Comparison of ENCODE assay signal across 28 mouse cellular contexts in genomic region chr17:71506832-71507231, GRCm38 (mm10). TPM values are rescaled to one million over a fixed set of nuclear protein-coding genes. Genes with fewer than 3 reads are reported as not detected.
"Had no signal": no experiment of that assay in that cellular context is flagged by ENCODE, and none has a peak within 500 bp of the region (broad histone marks: within the 10 kb centered on the region; RNA-seq: fewer than 3 reads in every experiment).

No protein-coding gene starts in this region.

- H3K4me1 ChIP-seq: heart, embryonic 10.5 days; heart, embryonic 12.5 days; hindbrain, embryonic 12.5 days; kidney, embryonic 15.5 days; limb, embryonic 10.5 days; limb, embryonic 12.5 days had no signal

- H3K4me2 ChIP-seq: heart, embryonic 12.5 days; hindbrain, embryonic 12.5 days; hindbrain, embryonic 14.5 days; kidney, embryonic 15.5 days; limb, embryonic 12.5 days; liver, embryonic 11.5 days; liver, embryonic 13.5 days had no signal

- H3K27me3 ChIP-seq: heart, embryonic 12.5 days; hindbrain, embryonic 12.5 days; kidney, embryonic 15.5 days; limb, embryonic 12.5 days; liver, embryonic 13.5 days had no signal

- H3K9ac ChIP-seq: forebrain, postnatal 0 days; heart, embryonic 12.5 days; hindbrain, embryonic 12.5 days; hindbrain, embryonic 14.5 days; kidney, embryonic 15.5 days; limb, embryonic 12.5 days; liver, embryonic 13.5 days had no signal

- DNase-seq: forebrain, postnatal 0 days; gastrocnemius, postnatal 14 days; gastrocnemius, postnatal 36 days; heart, adult 18-20 months; heart, postnatal 10 days; heart, postnatal 36 days; kidney, adult 11 months; kidney, adult 2 months; kidney, adult 9 months; kidney, postnatal 25 days; kidney, postnatal 4 days; liver; liver, embryonic 13.5 days had no signal

- H3K27ac ChIP-seq: heart, embryonic 10.5 days; hindbrain, embryonic 12.5 days; hindbrain, embryonic 14.5 days; kidney, embryonic 15.5 days; kidney, postnatal 0 days; layer of hippocampus, adult 2 months; left cerebral cortex, adult 2 months; limb, embryonic 10.5 days; limb, embryonic 12.5 days; liver, embryonic 13.5 days had no signal

- ATAC-seq: forebrain, postnatal 0 days; hindbrain, embryonic 16.5 days; inflammation-experienced regulatory T-cells, adult 6 months had no signal

- H3K9me3 ChIP-seq: heart, embryonic 10.5 days; heart, embryonic 12.5 days; hindbrain, embryonic 12.5 days; kidney, embryonic 15.5 days; limb, embryonic 10.5 days; limb, embryonic 12.5 days; liver, embryonic 13.5 days had no signal

- H3K4me3 ChIP-seq: heart, embryonic 10.5 days; heart, embryonic 12.5 days; hindbrain, embryonic 12.5 days; kidney, embryonic 15.5 days; layer of hippocampus, adult 2 months; left cerebral cortex, adult 2 months; limb, embryonic 10.5 days; limb, embryonic 12.5 days; liver, embryonic 13.5 days had no signal

RNA-seq across cellular contexts. Expression of gene Ndc80, which starts 19.8 kb away (rescaled TPM):
- total RNA-seq: gastrocnemius, adult 8-10 months had no signal

RNA-seq across cellular contexts. Expression of gene Spdya, which starts 45.0 kb away (rescaled TPM):
- total RNA-seq: hematopoietic stem cell, adult 5-6 weeks had no signal
